Mouse (Mus musculus): ENCODE data around the gene Irgq. TPM values are rescaled to one million over a fixed set of nuclear protein-coding genes. Genes with fewer than 3 reads are reported as not detected.
A peak's percentile ranks its signal among the peaks of the same experiment; 100 is the strongest.
"Not testable (repeated sequence)": the region's sequence is repeated elsewhere in the genome, so short reads cannot be mapped to it uniquely, and the experiment has no call there.

Irgq gene
- polyA plus RNA-seq (2011; ENCODE audit: insufficient read depth, insufficient read length, low replicate concordance, missing spikeins): 2.9 and 3.4 TPM in 2 replicates

DNA sequence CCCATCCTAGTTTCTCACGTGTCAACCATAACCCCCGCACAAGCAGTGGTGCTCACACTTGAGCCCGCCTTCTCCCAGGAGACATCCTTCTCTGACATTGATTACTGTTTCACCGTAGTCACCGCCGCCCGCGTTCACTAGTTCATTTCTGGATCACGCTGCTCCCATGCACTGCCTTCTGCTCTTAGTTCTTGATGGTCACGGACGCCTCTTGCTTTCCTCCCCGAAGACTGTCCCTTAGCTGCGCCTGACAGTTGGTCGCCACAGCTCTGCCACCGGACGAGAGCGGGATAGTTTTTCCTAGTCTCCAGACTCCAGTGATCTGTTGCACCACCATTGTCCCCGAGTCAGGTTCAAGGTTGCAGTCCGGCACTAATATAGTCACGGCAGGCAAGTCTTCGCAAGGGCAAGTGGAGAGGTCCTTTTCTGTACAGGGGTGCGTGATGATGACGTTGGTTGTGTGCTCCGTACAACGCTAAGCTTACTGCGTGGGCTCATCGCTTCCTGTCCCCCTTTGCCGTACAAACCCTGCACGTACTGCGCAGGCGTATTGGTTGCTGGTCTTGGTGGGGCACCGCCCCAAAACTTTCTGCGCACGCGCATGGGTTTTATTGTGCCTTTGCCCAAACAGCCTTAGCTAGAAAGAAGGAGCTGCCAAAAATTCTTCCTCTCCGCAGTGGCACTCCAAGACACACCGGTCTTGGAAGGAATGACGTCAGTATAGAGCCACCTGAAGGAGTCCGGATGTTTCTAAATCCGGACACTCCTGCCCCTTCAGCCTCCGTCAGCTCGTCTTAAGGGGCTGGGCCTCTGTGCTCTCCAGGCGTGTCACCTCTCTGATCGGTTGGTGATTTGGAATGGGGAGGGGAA lies at the start of gene Irgq:
Gene Irgq (plus strand): TSS at position 628 of the 870 bp plus-strand sequence.
- peaks cover 1% of the 10 kb centered on the region; the same call in 1 of the 2 replicates for H3K4me1 ChIP-seq (ENCODE audit: control insufficient read depth, insufficient read depth, low read length)
- WGBS: under 1% methylated on average over 44 of the region's 44 CpGs
- TF ChIP-seq CTCF (IDR thresholded peaks at IDR 0.05; ENCODE audit: control insufficient read depth, insufficient read depth, low read length) (no peak), POLR2A (IDR thresholded peaks at IDR 0.05; ENCODE audit: borderline replicate concordance, control insufficient read depth, low read depth, low read length) (no peak; the same call in 1 of the 2 replicates)
- H3K27ac ChIP-seq (ENCODE audit: control insufficient read depth, insufficient read depth, low read depth, low read length, poor library complexity): peak within 1 kb of the TSS; percentile 76
- H3K4me3 ChIP-seq (replicated peaks; ENCODE audit: control insufficient read depth, low read depth, low read length): peak within 1 kb of the TSS; percentile 77

DNA sequence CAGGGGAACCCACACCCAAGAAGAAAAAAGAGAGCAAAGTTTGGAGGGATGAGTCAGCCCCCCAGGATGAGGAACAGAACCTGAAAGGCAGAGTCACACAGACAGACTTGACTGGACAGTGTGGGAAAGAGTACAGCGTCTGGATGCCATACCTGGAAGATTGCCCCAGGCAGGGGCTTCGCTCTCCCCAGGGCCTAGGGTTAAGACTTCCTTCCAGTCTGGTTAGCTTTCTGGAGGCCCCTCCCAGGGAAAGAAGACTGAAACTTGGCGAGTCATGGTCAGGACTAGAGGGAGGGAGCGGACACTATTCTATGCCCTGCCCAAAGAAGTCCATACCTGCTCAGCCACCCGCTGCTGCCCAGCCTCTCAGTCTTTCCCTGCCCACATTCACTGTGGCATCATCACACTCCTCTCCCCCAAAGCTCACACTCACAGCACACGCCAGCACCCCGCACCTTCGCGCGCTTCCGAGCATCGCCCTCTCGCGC lies 49.5 kb upstream of the Irgq start:
- 5% methylated on average over 14 of the region's 14 CpGs for whole genome bisulfite sequencing
- TF ChIP-seq CTCF (IDR thresholded peaks at IDR 0.05; ENCODE audit: control insufficient read depth, insufficient read depth, low read length): no peak
- TF ChIP-seq POLR2A (IDR thresholded peaks at IDR 0.05; ENCODE audit: borderline replicate concordance, control insufficient read depth, low read depth, low read length): no peak
- Histone ChIP-seq H3K27ac (ENCODE audit: control insufficient read depth, insufficient read depth, low read depth, low read length, poor library complexity) (no peak overlapping the region), H3K4me3 (replicated peaks; ENCODE audit: control insufficient read depth, low read depth, low read length) (no peak overlapping the region), H3K4me1 (ENCODE audit: control insufficient read depth, insufficient read depth, low read length) (0 out of 2 replicates have a peak, but pooled peaks cover 2% of the 10 kb centered on the region)

DNA sequence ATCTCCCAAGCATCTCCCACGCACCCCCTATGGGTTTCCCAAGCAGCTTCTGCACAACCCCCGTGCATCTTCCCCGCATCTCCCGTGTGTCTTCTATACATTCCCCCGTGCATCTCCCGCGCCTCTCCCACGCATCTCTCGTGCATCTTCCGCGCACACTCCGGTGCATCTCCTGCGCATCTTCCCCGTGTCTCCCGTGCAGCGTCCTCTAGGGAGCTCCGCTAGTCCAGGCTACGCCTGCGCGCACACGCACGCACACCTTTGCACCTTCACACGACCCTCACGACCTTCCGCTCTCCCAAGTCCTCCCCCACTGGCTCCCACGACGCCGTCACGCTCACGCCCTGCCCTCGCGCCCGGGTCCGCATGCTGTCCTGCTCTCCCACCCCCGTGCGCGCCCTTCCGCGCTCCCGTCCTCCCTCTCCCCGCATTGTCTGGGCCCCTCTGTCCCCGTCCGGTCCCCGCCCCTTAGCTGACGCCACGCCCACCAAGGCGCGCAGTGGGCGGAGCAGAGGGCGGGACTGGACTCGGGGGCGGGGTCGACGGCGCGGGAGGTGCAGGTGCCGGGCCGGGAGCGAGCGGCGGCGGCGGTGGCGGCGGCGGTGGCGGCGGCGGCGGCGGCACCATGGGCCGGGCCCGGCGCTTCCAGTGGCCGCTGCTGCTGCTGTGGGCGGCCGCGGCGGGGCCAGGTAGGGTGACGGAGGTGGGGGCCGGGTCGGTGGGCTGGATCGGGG lies 48.8 kb upstream of the Irgq start, which contains the start of gene Cadm4:
Gene Cadm4 (plus strand): TSS at position 550 of the 734 bp plus-strand sequence.
- 1% methylated on average over 78 of the region's 83 CpGs for WGBS
- Histone ChIP-seq H3K27ac (ENCODE audit: control insufficient read depth, insufficient read depth, low read depth, low read length, poor library complexity) (no peak within 1 kb of the TSS), H3K4me1 (ENCODE audit: control insufficient read depth, insufficient read depth, low read length) (0 out of 2 replicates have a peak, but pooled peaks cover 2% of the 10 kb centered on the region), H3K4me3 (replicated peaks; ENCODE audit: control insufficient read depth, low read depth, low read length) (peak within 1 kb of the TSS; percentile 46)
- no peak for TF ChIP-seq CTCF (IDR thresholded peaks at IDR 0.05; ENCODE audit: control insufficient read depth, insufficient read depth, low read length)
- TF ChIP-seq POLR2A (IDR thresholded peaks at IDR 0.05; ENCODE audit: borderline replicate concordance, control insufficient read depth, low read depth, low read length): no peak

DNA sequence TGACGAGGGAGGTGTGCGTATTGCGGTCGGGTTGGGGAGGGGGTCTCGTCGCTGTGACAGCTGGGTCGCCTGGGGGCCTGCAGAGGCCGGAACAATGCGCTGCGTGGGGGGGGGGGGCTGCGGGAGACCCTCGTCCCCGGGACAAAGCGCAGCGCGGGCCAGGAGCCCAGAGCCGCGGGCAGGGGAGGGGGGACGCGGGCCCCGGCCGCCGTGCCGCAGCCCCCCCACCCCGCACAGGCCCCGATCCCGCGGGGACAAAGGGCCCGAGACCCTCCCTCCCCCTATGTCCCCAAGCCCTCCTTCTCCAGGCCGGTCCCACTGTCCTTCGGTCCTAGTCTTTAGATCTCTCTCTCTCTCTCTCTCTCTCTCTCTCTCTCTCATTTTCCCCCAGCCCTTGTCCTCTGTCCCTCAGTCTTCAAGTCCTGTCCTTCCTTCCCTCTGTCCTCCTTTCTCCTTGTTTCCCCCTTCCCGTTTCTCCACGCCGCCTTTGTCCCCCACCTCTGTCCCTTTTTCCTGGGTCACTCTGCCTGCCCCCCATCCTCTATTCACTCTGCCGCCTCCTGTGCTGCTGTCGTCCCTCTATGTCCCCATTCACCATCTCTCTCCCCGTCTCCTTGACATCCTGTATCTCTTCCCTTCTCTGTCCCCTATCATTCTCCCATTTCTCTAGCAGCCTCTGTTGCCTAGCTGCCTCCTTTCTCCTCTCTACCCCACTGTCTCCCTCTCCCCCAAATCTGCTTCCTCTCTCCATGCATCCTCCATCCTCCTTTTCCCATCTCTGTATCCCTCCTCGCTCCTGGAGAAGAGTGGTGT lies 48.1 kb upstream of the Irgq start:
- no peak overlapping the region for H3K4me3 ChIP-seq (replicated peaks; ENCODE audit: control insufficient read depth, low read depth, low read length)
- TF ChIP-seq CTCF (IDR thresholded peaks at IDR 0.05; ENCODE audit: control insufficient read depth, insufficient read depth, low read length) (no peak), POLR2A (IDR thresholded peaks at IDR 0.05; ENCODE audit: borderline replicate concordance, control insufficient read depth, low read depth, low read length) (no peak)
- 5% methylated on average over 33 of the region's 38 CpGs for WGBS
- 0 out of 2 replicates have a peak, but pooled peaks cover 2% of the 10 kb centered on the region for H3K4me1 ChIP-seq (ENCODE audit: control insufficient read depth, insufficient read depth, low read length)
- no peak overlapping the region for H3K27ac ChIP-seq (ENCODE audit: control insufficient read depth, insufficient read depth, low read depth, low read length, poor library complexity)

DNA sequence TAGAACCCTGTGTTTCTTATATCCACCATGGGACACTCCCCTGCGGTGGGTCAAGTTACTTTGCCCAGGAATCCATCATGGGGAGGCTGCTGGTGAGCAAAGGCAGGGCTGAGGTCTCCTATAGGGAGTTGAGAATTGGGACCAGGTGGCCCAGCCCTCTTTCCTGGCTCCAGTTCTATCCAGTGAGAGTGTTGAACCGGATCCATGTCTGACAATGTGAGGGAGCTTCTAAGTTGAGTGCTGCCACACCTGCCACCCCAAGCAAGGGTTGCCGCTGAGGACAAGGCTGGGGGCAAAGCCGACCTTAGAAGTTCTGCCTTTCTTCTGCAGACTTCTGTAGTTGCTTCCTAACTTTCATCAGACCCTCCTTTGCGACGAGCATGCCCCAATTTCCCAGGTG lies 47.2 kb upstream of the Irgq start:
- WGBS: 42% methylated on average over 6 of the region's 6 CpGs
- not testable (repeated sequence) for H3K4me1 ChIP-seq (ENCODE audit: control insufficient read depth, insufficient read depth, low read length); H3K27ac ChIP-seq (ENCODE audit: control insufficient read depth, insufficient read depth, low read depth, low read length, poor library complexity); H3K4me3 ChIP-seq (replicated peaks; ENCODE audit: control insufficient read depth, low read depth, low read length)

DNA sequence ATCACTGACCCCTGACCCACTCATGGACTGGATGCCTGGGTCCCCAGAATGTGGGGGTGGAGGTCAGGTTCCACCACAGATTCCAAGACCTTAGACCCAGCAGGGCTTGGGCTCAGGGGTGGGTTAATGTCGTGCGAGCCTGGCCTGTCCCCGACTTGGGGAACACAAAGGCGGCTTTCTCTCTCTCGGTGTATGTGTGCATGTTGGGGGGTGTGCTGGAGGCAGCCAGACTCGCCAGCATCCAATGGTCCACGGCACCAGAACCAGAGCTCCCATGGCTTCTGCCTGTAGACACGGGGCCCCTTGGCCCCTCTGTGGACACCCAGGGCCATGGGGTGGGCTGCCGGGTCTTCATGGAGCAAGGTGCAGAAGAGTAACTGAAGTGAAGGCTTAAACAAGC lies 45.0 kb upstream of the Irgq start:
- 0 out of 2 replicates have a peak, but pooled peaks cover 2% of the 10 kb centered on the region for H3K4me1 ChIP-seq (ENCODE audit: control insufficient read depth, insufficient read depth, low read length)
- H3K4me3 ChIP-seq (replicated peaks; ENCODE audit: control insufficient read depth, low read depth, low read length): no peak overlapping the region
- WGBS: 78% methylated on average over 9 of the region's 9 CpGs
- no peak overlapping the region for H3K27ac ChIP-seq (ENCODE audit: control insufficient read depth, insufficient read depth, low read depth, low read length, poor library complexity)
- TF ChIP-seq POLR2A (IDR thresholded peaks at IDR 0.05; ENCODE audit: borderline replicate concordance, control insufficient read depth, low read depth, low read length): no peak
- no peak for TF ChIP-seq CTCF (IDR thresholded peaks at IDR 0.05; ENCODE audit: control insufficient read depth, insufficient read depth, low read length)

DNA sequence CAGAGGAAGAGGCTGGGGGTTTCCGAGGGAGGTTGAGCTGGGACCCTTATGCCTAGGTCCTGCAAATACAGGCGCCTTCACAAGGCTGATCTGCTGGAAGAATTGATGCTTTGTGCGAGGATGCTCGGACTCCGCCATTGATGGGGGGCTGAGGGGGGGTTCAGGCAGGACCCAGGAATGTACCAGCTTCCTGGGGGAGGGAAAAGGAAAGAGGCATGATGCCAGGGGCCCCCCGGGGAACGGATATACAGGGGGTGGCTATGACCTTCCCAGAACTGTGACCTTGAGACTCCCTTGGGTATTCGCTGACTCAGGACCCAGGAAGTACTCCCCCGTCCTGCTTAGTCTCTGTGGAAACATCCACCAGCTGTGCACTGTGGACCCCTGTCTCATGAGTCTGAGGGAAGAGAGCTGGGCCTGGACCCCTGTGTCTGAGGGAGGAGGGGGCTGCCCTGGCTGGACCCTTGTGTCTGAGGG lies 43.8 kb upstream of the Irgq start:
- H3K27ac ChIP-seq (ENCODE audit: control insufficient read depth, insufficient read depth, low read depth, low read length, poor library complexity): no peak overlapping the region
- 62% methylated on average over 9 of the region's 9 CpGs for WGBS
- H3K4me3 ChIP-seq (replicated peaks; ENCODE audit: control insufficient read depth, low read depth, low read length): no peak overlapping the region
- no peak for TF ChIP-seq POLR2A (IDR thresholded peaks at IDR 0.05; ENCODE audit: borderline replicate concordance, control insufficient read depth, low read depth, low read length)
- no peak for TF ChIP-seq CTCF (IDR thresholded peaks at IDR 0.05; ENCODE audit: control insufficient read depth, insufficient read depth, low read length)
- H3K4me1 ChIP-seq (ENCODE audit: control insufficient read depth, insufficient read depth, low read length): no peaks in the 10 kb centered on the region
